8 mouse cellular contexts compared by ENCODE assay signal in the genomic region with DNA sequence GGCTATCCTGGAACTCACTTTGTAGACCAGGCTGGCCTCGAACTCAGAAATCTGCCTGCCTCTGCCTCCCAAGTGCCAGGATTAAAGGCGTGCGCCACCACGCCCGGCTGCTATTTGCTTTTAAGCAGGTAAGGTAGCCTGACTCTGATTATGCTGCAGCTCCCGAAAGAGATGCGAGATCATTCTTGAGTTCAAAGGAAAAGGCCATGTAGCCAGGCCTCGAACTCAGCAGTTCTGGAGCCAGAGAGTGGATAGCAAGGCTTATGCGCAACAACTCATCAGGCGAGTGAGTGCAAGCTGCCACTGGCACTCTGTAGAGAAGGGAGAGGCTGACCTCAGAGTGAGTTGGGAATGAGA. TPM values are rescaled to one million over a fixed set of nuclear protein-coding genes. Genes with fewer than 3 reads are reported as not detected.
A peak's percentile ranks its signal among the peaks of the same experiment; 100 is the strongest.
DNase-seq lines count a peak whose midpoint lies in the region; ATAC-seq and TF ChIP-seq lines count a peak whose summit lies in the region.

No protein-coding gene starts in this region.

- TF ChIP-seq CTCF in stomach, postnatal 0 days (IDR thresholded peaks at IDR 0.05; ENCODE audit: low read depth) = no peak

- peak overlapping the region; percentile 72 for H3K4me3 ChIP-seq in neural tube, embryonic 11.5 days (ENCODE audit: low read depth, low read length)
- peak overlapping the region; percentile 83 for H3K4me3 ChIP-seq in limb, embryonic 15.5 days
- peak overlapping the region; percentile 66 for H3K4me3 ChIP-seq in stomach, postnatal 0 days (ENCODE audit: low read depth, low read length)

- DNase-seq in cerebellum, adult 9-10 months = peak; percentile 67
- DNase-seq in cerebellum, postnatal 36 days = no peak
- no peak for DNase-seq in neural tube, embryonic 11.5 days (ENCODE audit: low spot score)
- DNase-seq in neural tube, embryonic 10.5 days (ENCODE audit: extremely low spot score, low spot score) = no peak
- DNase-seq in stomach, postnatal 0 days (ENCODE audit: low spot score) = no peak
- no peak for DNase-seq in layer of hippocampus, postnatal 10 days (ENCODE audit: low spot score in 2 of 2)
- no peak for DNase-seq in thymus, postnatal 0 days (ENCODE audit: low spot score)

- H3K36me3 ChIP-seq in neural tube, embryonic 11.5 days (ENCODE audit: control insufficient read depth, insufficient read depth, low read length) = no peaks in the 10 kb centered on the region
- H3K36me3 ChIP-seq in limb, embryonic 15.5 days = 0 out of 2 replicates have a peak, but pooled peaks cover 8% of the 10 kb centered on the region
- H3K36me3 ChIP-seq in stomach, postnatal 0 days (ENCODE audit: control insufficient read depth, insufficient read depth, low read length) = no peaks in the 10 kb centered on the region

- peaks cover 24% of the 10 kb centered on the region for H3K4me1 ChIP-seq in neural tube, embryonic 11.5 days (ENCODE audit: control insufficient read depth, insufficient read depth, low read length)
- peaks cover 38% of the 10 kb centered on the region for H3K4me1 ChIP-seq in limb, embryonic 15.5 days
- peaks cover 8% of the 10 kb centered on the region for H3K4me1 ChIP-seq in stomach, postnatal 0 days (replicated peaks; ENCODE audit: control insufficient read depth, insufficient read depth)

- H3K27ac ChIP-seq in neural tube, embryonic 11.5 days (ENCODE audit: low read depth, low read length) = peak overlapping the region; percentile 49
- H3K27ac ChIP-seq in limb, embryonic 15.5 days = peak overlapping the region; percentile 57
- H3K27ac ChIP-seq in stomach, postnatal 0 days (replicated peaks) = peak overlapping the region; percentile 90

- H3K9ac ChIP-seq in neural tube, embryonic 11.5 days (ENCODE audit: low read length) = peak overlapping the region; percentile 42
- no peak overlapping the region for H3K9ac ChIP-seq in limb, embryonic 15.5 days
- no peak overlapping the region; the same call in 1 of the 2 replicates for H3K9ac ChIP-seq in stomach, postnatal 0 days (ENCODE audit: low read length)

- H3K27me3 ChIP-seq in neural tube, embryonic 11.5 days (ENCODE audit: control insufficient read depth, insufficient read depth, low read length) = peaks cover 24% of the 10 kb centered on the region
- H3K27me3 ChIP-seq in limb, embryonic 15.5 days = peaks cover 34% of the 10 kb centered on the region
- no peaks in the 10 kb centered on the region for H3K27me3 ChIP-seq in stomach, postnatal 0 days (ENCODE audit: control insufficient read depth, insufficient read depth, low read length)

- no peak for TF ChIP-seq EP300 in stomach, postnatal 0 days (optimal IDR thresholded peaks at IDR 0.05)

- no peak for ATAC-seq in neural tube, embryonic 11.5 days (ENCODE audit: insufficient read depth, low FRiP score, low TSS enrichment)
- no peak for ATAC-seq in limb, embryonic 15.5 days (ENCODE audit: insufficient number of reproducible peaks, low FRiP score, low TSS enrichment, low read depth)
- no peak for ATAC-seq in stomach, postnatal 0 days (ENCODE audit: low FRiP score, low TSS enrichment)

- H3K4me2 ChIP-seq in neural tube, embryonic 11.5 days (ENCODE audit: low read depth) = peak overlapping the region; percentile 68
- peak overlapping the region; percentile 62 for H3K4me2 ChIP-seq in limb, embryonic 15.5 days
- H3K4me2 ChIP-seq in stomach, postnatal 0 days (replicated peaks; ENCODE audit: low read depth) = peak overlapping the region; percentile 52

- no peaks in the 10 kb centered on the region for H3K9me3 ChIP-seq in neural tube, embryonic 11.5 days (ENCODE audit: control insufficient read depth, low read length)
- H3K9me3 ChIP-seq in limb, embryonic 15.5 days = no peaks in the 10 kb centered on the region
- no peaks in the 10 kb centered on the region for H3K9me3 ChIP-seq in stomach, postnatal 0 days (ENCODE audit: control insufficient read depth, low read length)

- 89% methylated on average over 10 of the region's 10 CpGs for WGBS in neural tube, embryonic 11.5 days
- 83% methylated on average over 10 of the region's 10 CpGs for WGBS in limb, embryonic 15.5 days
- 71% methylated on average over 10 of the region's 10 CpGs for WGBS in stomach, postnatal 0 days

RNA-seq across cellular contexts. Expression of a gene that starts 0.7 kb away (rescaled TPM):
- 131 and 134 TPM in 2 replicates for polyA plus RNA-seq in neural tube, embryonic 11.5 days (2014; fragmentation: Nextera tagmentation; extraction: Ambion mirVana)
- polyA plus RNA-seq in limb, embryonic 15.5 days (2015; fragmentation: Nextera tagmentation; extraction: Ambion mirVana) = 116 and 126 TPM in 2 replicates
- polyA plus RNA-seq in stomach, postnatal 0 days (2015; fragmentation: Nextera tagmentation; extraction: Ambion mirVana) = 139 and 144 TPM in 2 replicates
- total RNA-seq in layer of hippocampus, postnatal 10 days (2021) = 10 to 100 TPM; 46.7 to 49.7 TPM
- polyA plus RNA-seq in thymus, postnatal 0 days (2015; fragmentation: Nextera tagmentation; extraction: Ambion mirVana) = 210 and 226 TPM in 2 replicates

RNA-seq across cellular contexts. Expression of a gene that starts 1.7 kb away (rescaled TPM):
- polyA plus RNA-seq in neural tube, embryonic 11.5 days (2014; fragmentation: Nextera tagmentation; extraction: Ambion mirVana) = 0.87 and 1.1 TPM in 2 replicates
- 5.7 and 5.8 TPM in 2 replicates for polyA plus RNA-seq in limb, embryonic 15.5 days (2015; fragmentation: Nextera tagmentation; extraction: Ambion mirVana)
- 5.7 and 6.2 TPM in 2 replicates for polyA plus RNA-seq in stomach, postnatal 0 days (2015; fragmentation: Nextera tagmentation; extraction: Ambion mirVana)
- 1 to 10 TPM; 9.1 to 9.8 TPM for total RNA-seq in layer of hippocampus, postnatal 10 days (2021)
- polyA plus RNA-seq in thymus, postnatal 0 days (2015; fragmentation: Nextera tagmentation; extraction: Ambion mirVana) = 15.7 and 19.1 TPM in 2 replicates

RNA-seq across cellular contexts. Expression of a gene that starts 31.4 kb away (rescaled TPM):
- 23.4 and 24.3 TPM in 2 replicates for polyA plus RNA-seq in neural tube, embryonic 11.5 days (2014; fragmentation: Nextera tagmentation; extraction: Ambion mirVana)
- 43.5 and 46.4 TPM in 2 replicates for polyA plus RNA-seq in limb, embryonic 15.5 days (2015; fragmentation: Nextera tagmentation; extraction: Ambion mirVana)
- 14.5 and 15.9 TPM in 2 replicates for polyA plus RNA-seq in stomach, postnatal 0 days (2015; fragmentation: Nextera tagmentation; extraction: Ambion mirVana)
- total RNA-seq in layer of hippocampus, postnatal 10 days (2021) = 1 to 10 TPM; 2.1 to 2.6 TPM
- 4.3 and 5.3 TPM in 2 replicates for polyA plus RNA-seq in thymus, postnatal 0 days (2015; fragmentation: Nextera tagmentation; extraction: Ambion mirVana)
